Mouse (Mus musculus): ENCODE results near the gene Ptpra. TPM values are rescaled to one million over a fixed set of nuclear protein-coding genes. Genes with fewer than 3 reads are reported as not detected.

Gene Ptpra
- polyA plus RNA-seq (2015; fragmentation: Nextera tagmentation; extraction: Ambion mirVana) = 27.4 and 28.2 TPM in 2 replicates

- H3K27me3 ChIP-seq (replicated peaks; ENCODE audit: control insufficient read depth, insufficient read depth, low read length) = no peaks in the 10 kb centered on the region
- WGBS = 0% methylated on average over 49 of the region's 50 CpGs
- no peak for TF ChIP-seq CTCF (IDR thresholded peaks at IDR 0.05; ENCODE audit: low read depth)
- H3K4me1 ChIP-seq (replicated peaks; ENCODE audit: control insufficient read depth, insufficient read depth, low read length) = peaks cover 2% of the 10 kb centered on the region
- H3K9ac ChIP-seq (ENCODE audit: low read depth, low read length) = peak within 1 kb of the TSS; percentile 82
- H3K36me3 ChIP-seq (ENCODE audit: control insufficient read depth, insufficient read depth) = no peaks in the 10 kb centered on the region
- peak within 1 kb of the TSS; percentile 90 for H3K4me2 ChIP-seq (replicated peaks; ENCODE audit: low read depth)
- peak; percentile 95 for ATAC-seq
- peak within 1 kb of the TSS; percentile 80 for H3K4me3 ChIP-seq (ENCODE audit: low read depth, low read length)
- no peaks in the 10 kb centered on the region for H3K9me3 ChIP-seq (ENCODE audit: control insufficient read depth)
- H3K27ac ChIP-seq (ENCODE audit: low read depth, low read length) = peak within 1 kb of the TSS; percentile 75
Measured at GRCm38 (mm10) chr2:130449794-130450433, at the start of gene Ptpra. Gene Ptpra (plus strand): TSS chr2:130450278.

GRCm38 (mm10) chr2:130401891-130402290, 48.2 kb upstream of the Ptpra start:
- Histone ChIP-seq H3K4me1 (replicated peaks; ENCODE audit: control insufficient read depth, insufficient read depth, low read length) (no peaks in the 10 kb centered on the region; the same call in 1 of the 2 replicates), H3K9ac (ENCODE audit: low read depth, low read length) (no peak overlapping the region), H3K27me3 (replicated peaks; ENCODE audit: control insufficient read depth, insufficient read depth, low read length) (peaks cover 8% of the 10 kb centered on the region; the same call in 1 of the 2 replicates), H3K36me3 (ENCODE audit: control insufficient read depth, insufficient read depth) (no peaks in the 10 kb centered on the region), H3K9me3 (ENCODE audit: control insufficient read depth) (no peaks in the 10 kb centered on the region), H3K4me3 (ENCODE audit: low read depth, low read length) (no peak overlapping the region), H3K27ac (ENCODE audit: low read depth, low read length) (no peak overlapping the region), H3K4me2 (replicated peaks; ENCODE audit: low read depth) (no peak overlapping the region)
- no peak for ATAC-seq
- TF ChIP-seq CTCF (IDR thresholded peaks at IDR 0.05; ENCODE audit: low read depth) = no peak
- 73% methylated on average over 4 of the region's 4 CpGs for WGBS

GRCm38 (mm10) chr2:130404939-130405338, 45.1 kb upstream of the Ptpra start, which contains the start of the genes Gm28372 and 1700020A23Rik:
Gene Gm28372 (plus strand): TSS chr2:130405239.
Gene 1700020A23Rik (plus strand): TSS chr2:130405259.
- no peak for ATAC-seq
- WGBS = 72% methylated on average over 1 of the region's 1 CpGs
- H3K9ac ChIP-seq (ENCODE audit: low read depth, low read length) = no peak within 1 kb of the TSS
- no peaks in the 10 kb centered on the region for H3K9me3 ChIP-seq (ENCODE audit: control insufficient read depth)
- no peak within 1 kb of the TSS for H3K27ac ChIP-seq (ENCODE audit: low read depth, low read length)
- H3K4me2 ChIP-seq (replicated peaks; ENCODE audit: low read depth) = no peak within 1 kb of the TSS
- H3K4me1 ChIP-seq (replicated peaks; ENCODE audit: control insufficient read depth, insufficient read depth, low read length) = no peaks in the 10 kb centered on the region
- H3K36me3 ChIP-seq (ENCODE audit: control insufficient read depth, insufficient read depth) = no peaks in the 10 kb centered on the region
- H3K4me3 ChIP-seq (ENCODE audit: low read depth, low read length) = no peak within 1 kb of the TSS
- no peaks in the 10 kb centered on the region for H3K27me3 ChIP-seq (replicated peaks; ENCODE audit: control insufficient read depth, insufficient read depth, low read length)
- TF ChIP-seq CTCF (IDR thresholded peaks at IDR 0.05; ENCODE audit: low read depth) = no peak

GRCm38 (mm10) chr2:130406178-130406577, 43.9 kb upstream of the Ptpra start, which contains the start of gene Tmem239:
Gene Tmem239 (plus strand): TSS chr2:130406478.
- H3K36me3 ChIP-seq (ENCODE audit: control insufficient read depth, insufficient read depth) = no peaks in the 10 kb centered on the region
- no peak within 1 kb of the TSS for H3K9ac ChIP-seq (ENCODE audit: low read depth, low read length)
- H3K4me3 ChIP-seq (ENCODE audit: low read depth, low read length) = no peak within 1 kb of the TSS
- no peaks in the 10 kb centered on the region for H3K4me1 ChIP-seq (replicated peaks; ENCODE audit: control insufficient read depth, insufficient read depth, low read length)
- H3K27ac ChIP-seq (ENCODE audit: low read depth, low read length) = no peak within 1 kb of the TSS
- no peak for TF ChIP-seq CTCF (IDR thresholded peaks at IDR 0.05; ENCODE audit: low read depth)
- H3K9me3 ChIP-seq (ENCODE audit: control insufficient read depth) = no peaks in the 10 kb centered on the region
- 72% methylated on average over 2 of the region's 2 CpGs for WGBS
- no peaks in the 10 kb centered on the region for H3K27me3 ChIP-seq (replicated peaks; ENCODE audit: control insufficient read depth, insufficient read depth, low read length)
- no peak within 1 kb of the TSS for H3K4me2 ChIP-seq (replicated peaks; ENCODE audit: low read depth)
- no peak for ATAC-seq

- Histone ChIP-seq H3K4me2 (replicated peaks; ENCODE audit: low read depth) (no peak overlapping the region), H3K36me3 (ENCODE audit: control insufficient read depth, insufficient read depth) (no peaks in the 10 kb centered on the region), H3K27me3 (replicated peaks; ENCODE audit: control insufficient read depth, insufficient read depth, low read length) (no peaks in the 10 kb centered on the region), H3K9me3 (ENCODE audit: control insufficient read depth) (no peaks in the 10 kb centered on the region), H3K4me3 (ENCODE audit: low read depth, low read length) (no peak overlapping the region), H3K27ac (ENCODE audit: low read depth, low read length) (no peak overlapping the region), H3K9ac (ENCODE audit: low read depth, low read length) (no peak overlapping the region), H3K4me1 (replicated peaks; ENCODE audit: control insufficient read depth, insufficient read depth, low read length) (no peaks in the 10 kb centered on the region)
- 22% methylated on average over 6 of the region's 6 CpGs for WGBS
- ATAC-seq = no peak
- TF ChIP-seq CTCF (IDR thresholded peaks at IDR 0.05; ENCODE audit: low read depth) = peak; percentile 25; the same call in 1 of the 2 replicates
Measured at GRCm38 (mm10) chr2:130408194-130408593, 41.9 kb upstream of the Ptpra start.

- no peak overlapping the region for H3K9ac ChIP-seq (ENCODE audit: low read depth, low read length)
- H3K4me2 ChIP-seq (replicated peaks; ENCODE audit: low read depth) = no peak overlapping the region
- TF ChIP-seq CTCF (IDR thresholded peaks at IDR 0.05; ENCODE audit: low read depth) = peak; percentile 93
- H3K4me1 ChIP-seq (replicated peaks; ENCODE audit: control insufficient read depth, insufficient read depth, low read length) = no peaks in the 10 kb centered on the region
- peak; percentile 63; the same call in 1 of the 2 replicates for ATAC-seq
- 37% methylated on average over 16 of the region's 16 CpGs for WGBS
- no peaks in the 10 kb centered on the region for H3K9me3 ChIP-seq (ENCODE audit: control insufficient read depth)
- no peaks in the 10 kb centered on the region for H3K27me3 ChIP-seq (replicated peaks; ENCODE audit: control insufficient read depth, insufficient read depth, low read length)
- no peak overlapping the region for H3K27ac ChIP-seq (ENCODE audit: low read depth, low read length)
- no peaks in the 10 kb centered on the region for H3K36me3 ChIP-seq (ENCODE audit: control insufficient read depth, insufficient read depth)
- no peak overlapping the region for H3K4me3 ChIP-seq (ENCODE audit: low read depth, low read length)
Measured at GRCm38 (mm10) chr2:130411558-130412495, 38.3 kb upstream of the Ptpra start.
